Mouse (Mus musculus) heart, embryonic 12.5 days (tissue): ENCODE measurements around the gene Atp5mpl. TPM values are rescaled to one million over a fixed set of nuclear protein-coding genes. Genes with fewer than 3 reads are reported as not detected.
"Not testable (repeated sequence)": the region's sequence is repeated elsewhere in the genome, so short reads cannot be mapped to it uniquely, and the experiment has no call there.

Source experiments
- ATAC-seq: fragments of 200-750 bp; cut with Nextera tagmentation; 2 replicates; pipeline ENCODE4 v1.8.0; 2017; ENCODE audit warnings: moderate TSS enrichment, moderate library complexity; ENCODE audit not compliant: insufficient number of reproducible peaks, low FRiP score
- H3K27ac ChIP-seq: fragments of 300-500 bp; sonication (generic); 2 replicates; pipeline ENCODE4 v1.5.1; 2016; ENCODE audit warnings: mild to moderate bottlenecking, moderate library complexity; ENCODE audit not compliant: poor library complexity, severe bottlenecking
- H3K27me3 ChIP-seq: fragments of 300-500 bp; sonication (generic); replicated peaks from 2 replicates; pipeline ENCODE4 v1.6.1; 2016; ENCODE audit warnings: mild to moderate bottlenecking, moderate library complexity
- H3K36me3 ChIP-seq: fragments of 300-500 bp; sonication (generic); 2 replicates; pipeline ENCODE4 v1.6.1; 2016; ENCODE audit warnings: mild to moderate bottlenecking, moderate library complexity
- H3K4me1 ChIP-seq: fragments of 300-500 bp; sonication (generic); replicated peaks from 2 replicates; pipeline ENCODE4 v1.6.1; 2016; ENCODE audit warnings: mild to moderate bottlenecking
- H3K4me2 ChIP-seq: fragments of 300-500 bp; sonication (generic); 2 replicates; pipeline ENCODE4 v1.6.1; 2016; ENCODE audit warnings: mild to moderate bottlenecking, moderate library complexity
- H3K4me3 ChIP-seq: fragments of 300-500 bp; sonication (generic); 2 replicates; pipeline ENCODE4 v1.5.1; 2016; ENCODE audit warnings: mild to moderate bottlenecking
- H3K9ac ChIP-seq: fragments of 300-500 bp; sonication (generic); 2 replicates; pipeline ENCODE4 v1.6.1; 2016; ENCODE audit warnings: mild to moderate bottlenecking, moderate library complexity
- H3K9me3 ChIP-seq: fragments of 300-500 bp; sonication (generic); replicated peaks from 2 replicates; pipeline ENCODE4 v1.6.1; 2016; ENCODE audit warnings: mild to moderate bottlenecking, moderate library complexity
- WGBS: fragments of 180-500 bp; shearing (Covaris S2); methylation state at CpG from one replicate; pipeline ENCODE4 v1.1.7; 2016; 5-methylcytosine and 5-hydroxymethylcytosine counted together
- polyA plus RNA-seq: library from polyadenylated mRNA; unstranded; fragments of >200 nt; fragmentation: Nextera tagmentation; extraction: Ambion mirVana; gene quantifications from 2 replicates; pipeline ENCODE4 v1.2.1, GENCODE M21; 2016

Gene Atp5mpl
- polyA plus RNA-seq, 1 experiment from 2014 or later: 1,427 TPM

- H3K4me3 ChIP-seq: no peak overlapping the region
- 64% methylated on average over 5 of the region's 5 CpGs for WGBS
- no peak for ATAC-seq
Measured at GRCm38 (mm10) chr12:111950486-111950885, 16.3 kb downstream of the Atp5mpl start.

GRCm38 (mm10) chr12:111946716-111947115, 20.1 kb downstream of the Atp5mpl start:
- H3K4me2 ChIP-seq: no peak overlapping the region
- H3K4me1 ChIP-seq: peaks cover 31% of the 10 kb centered on the region
- no peak for ATAC-seq

More at GRCm38 (mm10) chr12:111950486-111950885, 16.3 kb downstream of the Atp5mpl start:
- peaks cover 8% of the 10 kb centered on the region for H3K4me1 ChIP-seq
- no peaks in the 10 kb centered on the region for H3K27me3 ChIP-seq
- H3K9ac ChIP-seq: no peak overlapping the region; the same call in 1 of the 2 replicates
- H3K9me3 ChIP-seq: no peaks in the 10 kb centered on the region
- no peak overlapping the region for H3K4me2 ChIP-seq
- H3K36me3 ChIP-seq: no peaks in the 10 kb centered on the region
- H3K27ac ChIP-seq: no peak overlapping the region

DNA sequence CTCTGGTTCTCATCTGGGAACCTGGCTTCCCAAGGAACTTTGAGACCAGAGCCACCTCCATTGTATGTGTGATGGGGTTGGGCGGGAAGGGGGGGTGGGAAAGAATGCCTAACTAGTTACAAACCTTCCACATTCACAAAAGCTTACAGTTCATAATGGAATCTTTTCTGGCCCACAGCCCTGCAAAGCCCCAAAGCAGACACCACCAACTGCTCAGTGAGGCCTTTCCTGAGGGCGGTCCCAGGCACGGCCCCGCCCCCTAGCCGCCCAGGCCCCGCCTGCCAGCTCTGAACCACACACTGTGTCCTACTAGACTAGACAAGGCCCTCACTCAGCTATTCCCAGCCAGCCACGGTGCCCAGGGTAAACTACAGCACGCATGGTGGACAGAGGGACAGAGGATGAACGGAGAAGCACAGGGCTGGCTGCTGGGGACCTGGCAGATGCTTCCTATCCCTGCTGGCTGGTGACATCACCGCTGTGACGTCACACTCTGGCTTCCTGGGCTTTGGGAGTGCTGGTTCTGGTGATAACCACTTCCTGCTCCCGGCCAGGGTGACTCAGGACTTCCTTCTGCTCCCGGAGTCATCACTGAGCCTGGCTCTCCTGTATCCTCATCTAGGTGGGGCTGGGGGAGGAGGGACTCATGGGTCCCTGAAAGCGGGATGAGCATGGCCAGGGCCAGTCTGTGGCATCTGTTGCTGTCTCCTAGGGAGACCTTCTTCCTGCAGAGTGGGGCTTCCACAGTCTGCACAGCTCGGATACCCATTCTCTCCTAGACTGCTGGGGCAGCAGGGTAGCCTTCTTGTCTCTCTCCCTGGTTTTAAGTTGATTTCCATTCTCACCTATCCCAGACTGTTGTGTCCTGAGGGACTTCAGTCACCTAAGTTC, 20.8 kb downstream of the Atp5mpl start:
- peak overlapping the region; percentile 92 for H3K27ac ChIP-seq
- ATAC-seq: peak; percentile 77
- peak overlapping the region; percentile 11; the same call in 1 of the 2 replicates for H3K4me2 ChIP-seq
- not testable (repeated sequence) for H3K9ac ChIP-seq, H3K36me3 ChIP-seq, H3K4me3 ChIP-seq, H3K9me3 ChIP-seq, H3K27me3 ChIP-seq
- WGBS: 42% methylated on average over 12 of the region's 15 CpGs
- peaks cover 31% of the 10 kb centered on the region for H3K4me1 ChIP-seq

More at GRCm38 (mm10) chr12:111946716-111947115, 20.1 kb downstream of the Atp5mpl start:
- Histone ChIP-seq H3K27ac (peak overlapping the region; percentile 80), H3K9ac (no peak overlapping the region), H3K9me3 (no peaks in the 10 kb centered on the region), H3K27me3 (no peaks in the 10 kb centered on the region), H3K36me3 (no peaks in the 10 kb centered on the region), H3K4me3 (no peak overlapping the region)
- WGBS: 13% methylated on average over 2 of the region's 2 CpGs

DNA sequence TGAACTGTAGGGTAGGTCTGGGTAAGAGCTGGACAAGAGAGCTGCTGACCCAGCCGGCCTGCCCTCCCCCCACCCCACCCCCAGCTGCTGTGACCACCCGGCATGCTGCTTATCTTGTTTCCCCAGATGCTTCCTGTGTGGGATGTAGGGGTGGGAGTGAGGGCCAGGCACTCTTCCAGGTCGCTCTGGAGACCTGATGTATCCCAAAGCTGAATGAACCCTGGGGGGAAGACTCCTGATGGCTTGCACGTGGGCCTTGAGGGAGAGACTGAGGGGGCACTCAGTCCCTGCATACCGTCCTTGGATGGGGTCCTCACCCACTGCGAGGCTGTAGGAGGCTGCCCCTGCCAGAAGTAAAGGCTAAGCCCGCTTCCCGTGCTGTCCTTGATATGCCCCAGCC, 21.7 kb downstream of the Atp5mpl start:
- Histone ChIP-seq H3K4me1 (peaks cover 31% of the 10 kb centered on the region), H3K27ac (peak overlapping the region; percentile 92), H3K9ac (no peak overlapping the region), H3K4me2 (peak overlapping the region; percentile 11), H3K4me3 (no peak overlapping the region), H3K27me3 (no peaks in the 10 kb centered on the region), H3K36me3 (no peaks in the 10 kb centered on the region), H3K9me3 (no peaks in the 10 kb centered on the region)
- 12% methylated on average over 8 of the region's 8 CpGs for WGBS
- peak; percentile 76 for ATAC-seq

DNA sequence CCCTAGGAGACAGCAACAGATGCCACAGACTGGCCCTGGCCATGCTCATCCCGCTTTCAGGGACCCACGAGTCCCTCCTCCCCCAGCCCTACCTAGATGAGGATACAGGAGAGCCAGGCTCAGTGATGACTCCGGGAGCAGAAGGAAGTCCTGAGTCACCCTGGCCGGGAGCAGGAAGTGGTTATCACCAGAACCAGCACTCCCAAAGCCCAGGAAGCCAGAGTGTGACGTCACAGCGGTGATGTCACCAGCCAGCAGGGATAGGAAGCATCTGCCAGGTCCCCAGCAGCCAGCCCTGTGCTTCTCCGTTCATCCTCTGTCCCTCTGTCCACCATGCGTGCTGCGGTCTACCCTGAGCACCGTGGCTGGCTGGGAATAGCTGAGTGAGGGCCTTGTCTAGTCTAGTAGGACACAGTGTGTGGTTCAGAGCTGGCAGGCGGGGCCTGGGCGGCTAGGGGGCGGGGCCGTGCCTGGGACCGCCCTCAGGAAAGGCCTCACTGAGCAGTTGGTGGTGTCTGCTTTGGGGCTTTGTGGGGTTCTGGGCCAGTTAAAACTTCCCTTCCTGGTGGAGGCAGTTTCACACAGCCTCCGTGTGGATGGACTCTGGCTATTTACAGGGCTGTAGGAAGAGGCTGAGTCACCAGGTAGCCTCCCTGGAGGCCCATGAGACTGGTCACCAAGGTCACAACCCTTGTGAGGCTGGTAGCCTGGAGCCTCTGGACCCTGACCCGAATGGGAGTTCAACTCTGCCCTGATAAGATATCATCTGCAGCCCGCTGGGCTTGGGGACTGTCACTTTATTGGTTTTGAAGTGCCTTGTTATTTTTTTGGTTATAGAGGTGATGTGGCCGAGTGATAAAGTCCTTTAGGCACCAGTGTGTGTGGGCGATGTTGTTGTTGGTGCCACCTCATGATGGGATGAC, 22.5 kb downstream of the Atp5mpl start:
- H3K9ac ChIP-seq, H3K27me3 ChIP-seq, H3K9me3 ChIP-seq, H3K36me3 ChIP-seq: not testable (repeated sequence)
- Histone ChIP-seq H3K4me3 (peak overlapping the region; percentile 24), H3K4me1 (peaks cover 35% of the 10 kb centered on the region), H3K4me2 (peak overlapping the region; percentile 53), H3K27ac (peak overlapping the region; percentile 92)
- WGBS: 36% methylated on average over 18 of the region's 20 CpGs
- ATAC-seq: peak; percentile 75

DNA sequence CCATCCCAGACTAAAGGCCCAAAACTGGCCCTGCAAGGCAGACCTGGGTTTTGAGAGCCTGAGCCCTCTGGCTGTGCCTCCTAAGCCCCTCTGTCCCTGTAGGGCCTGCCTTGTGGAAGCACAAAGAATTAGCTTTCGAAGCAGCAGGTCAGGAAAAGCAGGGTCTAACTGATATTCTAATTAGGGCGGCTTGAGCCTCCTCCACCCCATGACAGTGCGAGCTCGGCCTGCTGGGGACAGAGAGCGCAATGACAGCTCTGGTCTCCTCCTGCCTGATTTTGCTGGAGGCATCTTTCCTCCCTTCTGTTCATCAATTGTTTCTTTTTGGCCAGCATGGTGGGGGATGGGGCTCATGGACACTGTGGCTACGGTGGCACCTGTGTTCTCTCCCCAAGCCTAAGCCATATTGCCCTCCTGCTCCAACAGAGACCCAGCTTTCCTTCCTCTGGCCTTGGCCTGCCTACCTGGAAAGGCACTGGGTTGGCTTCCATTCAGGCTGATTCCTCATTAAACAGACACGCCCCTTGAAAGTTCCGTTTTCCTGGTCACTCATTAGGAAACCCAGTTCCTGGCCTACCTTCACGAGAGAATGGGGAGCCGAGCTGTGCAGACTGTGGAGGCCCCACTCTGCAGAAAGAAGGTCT, 23.2 kb downstream of the Atp5mpl start:
- peak overlapping the region; percentile 53; the same call in 1 of the 2 replicates for H3K9ac ChIP-seq
- ATAC-seq: peak; percentile 22; the same call in 1 of the 2 replicates
- no peaks in the 10 kb centered on the region for H3K27me3 ChIP-seq
- H3K9me3 ChIP-seq: no peaks in the 10 kb centered on the region
- peaks cover 43% of the 10 kb centered on the region for H3K4me1 ChIP-seq
- peak overlapping the region; percentile 24 for H3K4me3 ChIP-seq
- 59% methylated on average over 10 of the region's 10 CpGs for WGBS
- peak overlapping the region; percentile 53 for H3K4me2 ChIP-seq
- peak overlapping the region; percentile 71 for H3K27ac ChIP-seq
- H3K36me3 ChIP-seq: no peaks in the 10 kb centered on the region

DNA sequence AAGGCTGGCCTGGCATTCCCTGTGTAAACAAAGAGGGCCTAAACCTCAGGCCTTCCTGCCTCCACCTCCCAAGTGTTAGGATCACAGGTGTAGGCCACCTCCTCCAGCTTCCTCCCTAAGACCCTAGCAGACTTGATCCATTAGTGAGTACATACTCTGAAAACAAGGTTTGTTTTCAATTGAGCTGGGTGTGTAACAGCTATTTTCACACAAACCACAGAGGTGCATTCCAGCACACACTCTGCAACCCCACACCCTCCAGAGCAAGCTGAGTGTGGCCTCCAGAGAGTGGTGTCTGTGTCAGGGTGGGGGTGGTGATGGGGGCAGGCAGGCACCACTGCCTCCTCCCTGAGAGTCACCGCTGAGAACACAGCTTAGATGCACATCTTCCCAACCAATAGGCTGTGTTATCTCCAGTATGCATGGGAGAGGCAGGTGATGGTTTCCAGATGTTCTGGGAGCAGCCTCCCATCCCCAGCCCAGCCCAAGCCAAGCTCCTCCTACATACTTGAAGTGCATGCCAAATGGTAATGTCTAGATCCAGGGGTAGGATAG, 28.1 kb downstream of the Atp5mpl start:
- ATAC-seq: 0 out of 2 replicates have a peak, but pooled peaks have one; percentile 16

GRCm38 (mm10) chr12:111936706-111937550, 29.8 kb downstream of the Atp5mpl start:
- Histone ChIP-seq H3K27me3 (no peaks in the 10 kb centered on the region), H3K9me3 (no peaks in the 10 kb centered on the region), H3K9ac (no peak overlapping the region), H3K36me3 (no peaks in the 10 kb centered on the region), H3K4me2 (no peak overlapping the region), H3K4me1 (peaks cover 60% of the 10 kb centered on the region), H3K4me3 (no peak overlapping the region), H3K27ac (no peak overlapping the region)
- ATAC-seq: 0 out of 2 replicates have a peak, but pooled peaks have one; percentile 9
- 44% methylated on average over 24 of the region's 24 CpGs for WGBS

More for the DNA sequence above, 28.1 kb downstream of the Atp5mpl start:
- H3K27me3 ChIP-seq: no peaks in the 10 kb centered on the region
- peak overlapping the region; percentile 26; the same call in 1 of the 2 replicates for H3K27ac ChIP-seq
- H3K4me3 ChIP-seq: no peak overlapping the region
- no peaks in the 10 kb centered on the region for H3K36me3 ChIP-seq
- no peak overlapping the region for H3K9ac ChIP-seq
- no peak overlapping the region for H3K4me2 ChIP-seq
- WGBS: 8% methylated on average over 1 of the region's 1 CpGs
- H3K9me3 ChIP-seq: no peaks in the 10 kb centered on the region
- peaks cover 52% of the 10 kb centered on the region for H3K4me1 ChIP-seq

GRCm38 (mm10) chr12:111933971-111934370, 32.8 kb downstream of the Atp5mpl start:
- H3K9ac ChIP-seq: no peak overlapping the region
- H3K9me3 ChIP-seq: no peaks in the 10 kb centered on the region
- no peak overlapping the region for H3K27ac ChIP-seq
- H3K4me1 ChIP-seq: peaks cover 62% of the 10 kb centered on the region
- no peaks in the 10 kb centered on the region for H3K36me3 ChIP-seq
- ATAC-seq: no peak
- 65% methylated on average over 2 of the region's 2 CpGs for WGBS
- H3K27me3 ChIP-seq: no peaks in the 10 kb centered on the region
- no peak overlapping the region for H3K4me3 ChIP-seq
- no peak overlapping the region for H3K4me2 ChIP-seq
